Mouse (Mus musculus): ENCODE measurements around the gene Lman2. TPM values are rescaled to one million over a fixed set of nuclear protein-coding genes. Genes with fewer than 3 reads are reported as not detected.

Gene Lman2
- polyA plus RNA-seq, 1 experiment: 43.7 TPM

GRCm38 (mm10) chr13:55390644-55391043 lies 28.1 kb upstream of the Lman2 start:
- H3K27me3 ChIP-seq (ENCODE audit: control insufficient read depth, insufficient read depth, low read length): no peaks in the 10 kb centered on the region
- H3K36me3 ChIP-seq (ENCODE audit: control insufficient read depth, insufficient read depth, low read length): no peaks in the 10 kb centered on the region
- TF ChIP-seq POLR2A (IDR thresholded peaks at IDR 0.05; ENCODE audit: control insufficient read depth, low read depth, low read length) (no peak), CTCF (IDR thresholded peaks at IDR 0.05; ENCODE audit: control insufficient read depth, insufficient read depth, insufficient replicate concordance, low read depth, low read length) (no peak)
- peaks cover 4% of the 10 kb centered on the region; the same call in 1 of the 2 replicates for H3K4me1 ChIP-seq (ENCODE audit: control insufficient read depth, insufficient read depth, low read length)
- H3K4me3 ChIP-seq (ENCODE audit: control insufficient read depth, low read depth, low read length): no peak overlapping the region
- H3K27ac ChIP-seq (ENCODE audit: control insufficient read depth, insufficient read depth, low read depth, low read length): no peak overlapping the region

- Histone ChIP-seq H3K4me1 (ENCODE audit: control insufficient read depth, insufficient read depth, low read length) (peaks cover 9% of the 10 kb centered on the region), H3K36me3 (ENCODE audit: control insufficient read depth, insufficient read depth, low read length) (no peaks in the 10 kb centered on the region), H3K27me3 (ENCODE audit: control insufficient read depth, insufficient read depth, low read length) (no peaks in the 10 kb centered on the region), H3K27ac (ENCODE audit: control insufficient read depth, insufficient read depth, low read depth, low read length) (no peak overlapping the region), H3K4me3 (ENCODE audit: control insufficient read depth, low read depth, low read length) (no peak overlapping the region)
- TF ChIP-seq CTCF (IDR thresholded peaks at IDR 0.05; ENCODE audit: control insufficient read depth, insufficient read depth, insufficient replicate concordance, low read depth, low read length) (no peak), POLR2A (IDR thresholded peaks at IDR 0.05; ENCODE audit: control insufficient read depth, low read depth, low read length) (no peak)
These were observed 19.2 kb upstream of the Lman2 start for GRCm38 (mm10) chr13:55381790-55382189.

DNA sequence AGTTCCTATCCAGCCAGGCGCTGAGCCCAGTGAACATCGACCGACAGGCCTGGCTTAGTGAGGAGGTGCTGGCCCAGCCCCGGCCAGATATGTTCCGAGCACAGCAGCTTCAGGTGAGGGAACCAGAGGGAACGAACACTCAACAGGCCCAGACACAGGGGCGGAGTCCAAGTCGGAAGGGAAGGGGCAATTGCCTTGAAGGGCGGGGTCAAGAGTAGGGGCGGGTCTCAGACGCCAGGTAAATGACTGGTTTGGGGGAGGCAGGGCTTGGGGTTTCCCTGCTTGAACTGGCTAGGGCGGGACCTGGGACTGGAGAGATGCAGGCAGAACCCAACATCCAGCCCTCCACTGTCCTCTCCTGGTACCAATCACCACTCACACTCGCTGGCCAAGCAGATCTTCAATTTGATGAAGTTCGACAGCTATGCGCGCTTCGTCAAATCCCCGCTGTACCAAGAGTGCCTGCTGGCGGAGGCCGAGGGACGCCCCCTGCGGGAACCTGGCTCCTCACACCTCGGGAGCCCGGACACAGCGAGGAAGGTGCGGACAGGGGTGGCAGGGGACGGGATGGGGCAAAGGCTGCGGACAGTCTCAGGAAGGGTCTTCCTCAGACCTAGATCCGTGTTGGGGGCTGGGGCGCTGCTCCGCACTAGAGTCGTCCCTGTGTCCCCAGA lies 16.5 kb upstream of the Lman2 start:
- Histone ChIP-seq H3K27me3 (ENCODE audit: control insufficient read depth, insufficient read depth, low read length) (no peaks in the 10 kb centered on the region), H3K27ac (ENCODE audit: control insufficient read depth, insufficient read depth, low read depth, low read length) (no peak overlapping the region), H3K36me3 (ENCODE audit: control insufficient read depth, insufficient read depth, low read length) (no peaks in the 10 kb centered on the region), H3K4me3 (ENCODE audit: control insufficient read depth, low read depth, low read length) (no peak overlapping the region; the same call in 1 of the 2 replicates), H3K4me1 (ENCODE audit: control insufficient read depth, insufficient read depth, low read length) (peaks cover 7% of the 10 kb centered on the region; the same call in 1 of the 2 replicates)
- TF ChIP-seq CTCF (IDR thresholded peaks at IDR 0.05; ENCODE audit: control insufficient read depth, insufficient read depth, insufficient replicate concordance, low read depth, low read length) (no peak), POLR2A (IDR thresholded peaks at IDR 0.05; ENCODE audit: control insufficient read depth, low read depth, low read length) (no peak)

GRCm38 (mm10) chr13:55375877-55376276 lies 13.3 kb upstream of the Lman2 start:
- TF ChIP-seq CTCF (IDR thresholded peaks at IDR 0.05; ENCODE audit: control insufficient read depth, insufficient read depth, insufficient replicate concordance, low read depth, low read length) (no peak), POLR2A (IDR thresholded peaks at IDR 0.05; ENCODE audit: control insufficient read depth, low read depth, low read length) (no peak)
- H3K4me3 ChIP-seq (ENCODE audit: control insufficient read depth, low read depth, low read length): no peak overlapping the region
- no peaks in the 10 kb centered on the region for H3K36me3 ChIP-seq (ENCODE audit: control insufficient read depth, insufficient read depth, low read length)
- H3K27ac ChIP-seq (ENCODE audit: control insufficient read depth, insufficient read depth, low read depth, low read length): no peak overlapping the region
- H3K4me1 ChIP-seq (ENCODE audit: control insufficient read depth, insufficient read depth, low read length): peaks cover 7% of the 10 kb centered on the region; the same call in 1 of the 2 replicates
- H3K27me3 ChIP-seq (ENCODE audit: control insufficient read depth, insufficient read depth, low read length): no peaks in the 10 kb centered on the region

GRCm38 (mm10) chr13:55374206-55374924 lies 11.8 kb upstream of the Lman2 start:
- no peak for TF ChIP-seq POLR2A (IDR thresholded peaks at IDR 0.05; ENCODE audit: control insufficient read depth, low read depth, low read length)
- no peak for TF ChIP-seq CTCF (IDR thresholded peaks at IDR 0.05; ENCODE audit: control insufficient read depth, insufficient read depth, insufficient replicate concordance, low read depth, low read length)
- no peaks in the 10 kb centered on the region for H3K27me3 ChIP-seq (ENCODE audit: control insufficient read depth, insufficient read depth, low read length)
- H3K36me3 ChIP-seq (ENCODE audit: control insufficient read depth, insufficient read depth, low read length): no peaks in the 10 kb centered on the region
- no peak overlapping the region for H3K4me3 ChIP-seq (ENCODE audit: control insufficient read depth, low read depth, low read length)
- no peak overlapping the region for H3K27ac ChIP-seq (ENCODE audit: control insufficient read depth, insufficient read depth, low read depth, low read length)
- peaks cover 7% of the 10 kb centered on the region; the same call in 1 of the 2 replicates for H3K4me1 ChIP-seq (ENCODE audit: control insufficient read depth, insufficient read depth, low read length)

- H3K27me3 ChIP-seq (ENCODE audit: control insufficient read depth, insufficient read depth, low read length): no peaks in the 10 kb centered on the region
- no peaks in the 10 kb centered on the region for H3K4me1 ChIP-seq (ENCODE audit: control insufficient read depth, insufficient read depth, low read length)
- H3K27ac ChIP-seq (ENCODE audit: control insufficient read depth, insufficient read depth, low read depth, low read length): no peak overlapping the region
- H3K4me3 ChIP-seq (ENCODE audit: control insufficient read depth, low read depth, low read length): no peak overlapping the region
- TF ChIP-seq CTCF (IDR thresholded peaks at IDR 0.05; ENCODE audit: control insufficient read depth, insufficient read depth, insufficient replicate concordance, low read depth, low read length) (no peak), POLR2A (IDR thresholded peaks at IDR 0.05; ENCODE audit: control insufficient read depth, low read depth, low read length) (no peak)
- no peaks in the 10 kb centered on the region for H3K36me3 ChIP-seq (ENCODE audit: control insufficient read depth, insufficient read depth, low read length)
These were observed 9.2 kb upstream of the Lman2 start for GRCm38 (mm10) chr13:55371740-55372139.

DNA sequence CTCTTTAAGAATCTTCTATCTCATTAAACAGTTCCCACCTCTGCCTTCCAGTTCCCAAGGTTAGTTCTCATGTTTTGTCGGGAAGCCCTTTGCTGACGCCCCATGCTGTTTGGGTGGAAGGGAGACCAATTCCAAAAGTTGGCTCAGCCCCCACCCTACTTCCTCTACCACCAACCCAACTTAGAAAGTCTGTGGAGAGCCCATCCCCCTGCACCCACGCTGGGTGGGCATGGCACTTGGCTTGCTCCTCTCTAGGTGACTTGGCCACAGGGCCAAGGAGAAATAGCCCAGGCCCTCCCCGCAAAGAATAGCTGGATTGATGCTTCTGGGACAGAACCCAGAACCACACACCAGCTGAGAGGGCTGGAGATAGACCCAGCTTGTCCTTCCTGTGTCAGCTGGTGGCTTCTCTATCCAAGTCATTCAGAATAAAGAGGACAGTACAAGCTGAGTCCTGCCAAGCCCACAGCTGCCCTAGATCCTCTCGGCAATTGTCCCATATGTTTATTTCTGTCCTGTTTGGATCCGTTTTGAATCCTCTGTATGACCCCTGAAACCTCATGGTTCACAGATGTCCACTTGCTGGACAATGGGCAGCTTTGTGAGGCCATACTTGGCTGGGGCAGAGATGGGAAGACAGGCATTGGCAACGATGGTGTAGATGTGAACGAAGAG lies 8.6 kb upstream of the Lman2 start:
- Histone ChIP-seq H3K4me1 (ENCODE audit: control insufficient read depth, insufficient read depth, low read length) (no peaks in the 10 kb centered on the region), H3K4me3 (ENCODE audit: control insufficient read depth, low read depth, low read length) (no peak overlapping the region), H3K27me3 (ENCODE audit: control insufficient read depth, insufficient read depth, low read length) (no peaks in the 10 kb centered on the region), H3K36me3 (ENCODE audit: control insufficient read depth, insufficient read depth, low read length) (no peaks in the 10 kb centered on the region), H3K27ac (ENCODE audit: control insufficient read depth, insufficient read depth, low read depth, low read length) (no peak overlapping the region)
- TF ChIP-seq POLR2A (IDR thresholded peaks at IDR 0.05; ENCODE audit: control insufficient read depth, low read depth, low read length) (no peak), CTCF (IDR thresholded peaks at IDR 0.05; ENCODE audit: control insufficient read depth, insufficient read depth, insufficient replicate concordance, low read depth, low read length) (no peak)

All from testis, adult 2 months (tissue).